ENCODE assay signal across 14 mouse cellular contexts in genomic region chr1:155245516-155245915, GRCm38 (mm10). TPM values are rescaled to one million over a fixed set of nuclear protein-coding genes. Genes with fewer than 3 reads are reported as not detected.
DNase-seq lines count a peak whose midpoint lies in the region; ATAC-seq and TF ChIP-seq lines count a peak whose summit lies in the region.
"Had no signal": no experiment of that assay in that cellular context is flagged by ENCODE, and none has a peak within 500 bp of the region (broad histone marks: within the 10 kb centered on the region; RNA-seq: fewer than 3 reads in every experiment).

No protein-coding gene starts in this region.

- 68% methylated on average over 7 of the region's 7 CpGs for WGBS in heart, embryonic 10.5 days
- WGBS in kidney, embryonic 16.5 days, result 69% methylated on average over 7 of the region's 7 CpGs
- 74% methylated on average over 7 of the region's 7 CpGs for WGBS in stomach, postnatal 0 days
- WGBS in hindbrain, embryonic 12.5 days, result 44% methylated on average over 7 of the region's 7 CpGs

- no peak for TF ChIP-seq EP300 in stomach, postnatal 0 days (optimal IDR thresholded peaks at IDR 0.05)

- intact Hi-C loops in heart, postnatal 25 days (cut with DNase I), result no loop called here

- H3K4me2 ChIP-seq in kidney, embryonic 16.5 days (replicated peaks; ENCODE audit: low read depth, low read length), result peak overlapping the region; percentile 90
- H3K4me2 ChIP-seq in stomach, postnatal 0 days (replicated peaks; ENCODE audit: low read depth), result peak overlapping the region; percentile 71; the same call in 1 of the 2 replicates
- no peak overlapping the region for H3K4me2 ChIP-seq in hindbrain, embryonic 12.5 days (replicated peaks)

- TF ChIP-seq CTCF in stomach, postnatal 0 days (IDR thresholded peaks at IDR 0.05; ENCODE audit: low read depth), result no peak

- no peaks in the 10 kb centered on the region for H3K9me3 ChIP-seq in heart, embryonic 10.5 days
- H3K9me3 ChIP-seq in kidney, embryonic 16.5 days (ENCODE audit: low read length), result no peaks in the 10 kb centered on the region
- H3K9me3 ChIP-seq in stomach, postnatal 0 days (ENCODE audit: control insufficient read depth, low read length), result no peaks in the 10 kb centered on the region
- no peaks in the 10 kb centered on the region for H3K9me3 ChIP-seq in hindbrain, embryonic 12.5 days (replicated peaks)
- H3K9me3 ChIP-seq: embryonic facial prominence, embryonic 12.5 days; midbrain, embryonic 13.5 days had no signal

- peaks cover 44% of the 10 kb centered on the region for H3K4me1 ChIP-seq in heart, embryonic 10.5 days
- H3K4me1 ChIP-seq in kidney, embryonic 16.5 days (ENCODE audit: insufficient read depth, low read length), result peaks cover 24% of the 10 kb centered on the region
- H3K4me1 ChIP-seq in stomach, postnatal 0 days (replicated peaks; ENCODE audit: control insufficient read depth, insufficient read depth), result no peaks in the 10 kb centered on the region
- peaks cover 8% of the 10 kb centered on the region for H3K4me1 ChIP-seq in hindbrain, embryonic 12.5 days
- H3K4me1 ChIP-seq: embryonic facial prominence, embryonic 12.5 days had no signal

- H3K27me3 ChIP-seq in heart, embryonic 10.5 days (ENCODE audit: insufficient read depth, poor library complexity, severe bottlenecking), result no peaks in the 10 kb centered on the region
- H3K27me3 ChIP-seq in kidney, embryonic 16.5 days (ENCODE audit: insufficient read depth, low read length), result no peaks in the 10 kb centered on the region
- no peaks in the 10 kb centered on the region for H3K27me3 ChIP-seq in stomach, postnatal 0 days (ENCODE audit: control insufficient read depth, insufficient read depth, low read length)
- H3K27me3 ChIP-seq in hindbrain, embryonic 12.5 days, result peaks cover 32% of the 10 kb centered on the region

- DNase-seq in heart, embryonic 10.5 days (ENCODE audit: low spot score), result no peak
- DNase-seq in heart, postnatal 25 days (ENCODE audit: low spot score), result no peak
- DNase-seq in right cerebral cortex, postnatal 14 days, result peak; percentile 3
- DNase-seq in right cerebral cortex, postnatal 25 days, result no peak
- no peak for DNase-seq in stomach, postnatal 0 days (ENCODE audit: low spot score)
- no peak for DNase-seq in T-cell, adult 2 months (ENCODE audit: low spot score)
- DNase-seq: cerebellum, adult 11 months; gastrocnemius, postnatal 25 days had no signal

- peak overlapping the region; percentile 98; the same call in 1 of the 2 replicates for H3K27ac ChIP-seq in heart, embryonic 10.5 days
- H3K27ac ChIP-seq in kidney, embryonic 16.5 days (ENCODE audit: low read length), result peak overlapping the region; percentile 18; the same call in 1 of the 2 replicates
- no peak overlapping the region for H3K27ac ChIP-seq in stomach, postnatal 0 days (replicated peaks)
- H3K27ac ChIP-seq in hindbrain, embryonic 12.5 days, result no peak overlapping the region
- H3K27ac ChIP-seq: liver, embryonic 14.5 days; midbrain, embryonic 13.5 days had no signal

- ATAC-seq in kidney, embryonic 16.5 days (ENCODE audit: low FRiP score, low TSS enrichment), result no peak
- no peak for ATAC-seq in stomach, postnatal 0 days (ENCODE audit: low FRiP score, low TSS enrichment)
- ATAC-seq in hindbrain, embryonic 12.5 days (ENCODE audit: low FRiP score), result no peak
- ATAC-seq: CD4-positive, CD25-positive, alpha-beta regulatory T cell, adult 4 months; midbrain, embryonic 13.5 days had no signal

- H3K9ac ChIP-seq in kidney, embryonic 16.5 days (replicated peaks; ENCODE audit: low read length), result peak overlapping the region; percentile 84; the same call in 1 of the 2 replicates
- H3K9ac ChIP-seq in stomach, postnatal 0 days (ENCODE audit: low read length), result no peak overlapping the region
- H3K9ac ChIP-seq in hindbrain, embryonic 12.5 days, result no peak overlapping the region
- H3K9ac ChIP-seq: liver, embryonic 14.5 days had no signal

- H3K4me3 ChIP-seq in heart, embryonic 10.5 days, result peak overlapping the region; percentile 87
- H3K4me3 ChIP-seq in kidney, embryonic 16.5 days (ENCODE audit: low read length), result peak overlapping the region; percentile 58
- peak overlapping the region; percentile 56; the same call in 1 of the 2 replicates for H3K4me3 ChIP-seq in stomach, postnatal 0 days (ENCODE audit: low read depth, low read length)
- no peak overlapping the region for H3K4me3 ChIP-seq in hindbrain, embryonic 12.5 days

- H3K36me3 ChIP-seq in heart, embryonic 10.5 days, result peaks cover 19% of the 10 kb centered on the region
- H3K36me3 ChIP-seq in kidney, embryonic 16.5 days (ENCODE audit: insufficient read depth, low read length), result peaks cover 12% of the 10 kb centered on the region
- H3K36me3 ChIP-seq in stomach, postnatal 0 days (ENCODE audit: control insufficient read depth, insufficient read depth, low read length), result no peaks in the 10 kb centered on the region
- H3K36me3 ChIP-seq in hindbrain, embryonic 12.5 days, result no peaks in the 10 kb centered on the region
- H3K36me3 ChIP-seq: midbrain, embryonic 13.5 days had no signal

RNA-seq across cellular contexts. Expression of gene BC034090, which starts 1.3 kb away (rescaled TPM):
- polyA plus RNA-seq in heart, embryonic 10.5 days (2016; fragmentation: Nextera tagmentation; extraction: Ambion mirVana), result 6.0 and 6.5 TPM in 2 replicates
- total RNA-seq in heart, postnatal 25 days (2021), result 10 to 100 TPM; 38.0 to 41.4 TPM
- polyA plus RNA-seq in kidney, embryonic 16.5 days (2015; fragmentation: Nextera tagmentation; extraction: Ambion mirVana), result 8.2 and 9.1 TPM in 2 replicates
- 1.6 TPM in 2 replicates for polyA plus RNA-seq in stomach, postnatal 0 days (2015; fragmentation: Nextera tagmentation; extraction: Ambion mirVana)
- polyA plus RNA-seq in hindbrain, embryonic 12.5 days (2016; fragmentation: Nextera tagmentation; extraction: Ambion mirVana), result 5.0 and 5.4 TPM in 2 replicates

Comparison
In these comparisons a context has a peak if more than half of its experiments do, and no peak if none do; other contexts are left out.
1. H3K27ac ChIP-seq: peak in heart, embryonic 10.5 days (single experiment) and kidney, embryonic 16.5 days (single experiment); none in stomach, postnatal 0 days (single experiment) and hindbrain, embryonic 12.5 days (single experiment).